Mouse (Mus musculus) left cerebral cortex, adult 2 months (tissue): ENCODE results near the gene Gm10271. TPM values are rescaled to one million over a fixed set of nuclear protein-coding genes. Genes with fewer than 3 reads are reported as not detected.

Source experiments
- DNase-seq, 2 experiments: peaks; one replicate each; pipeline ENCODE4 v3.0.0; 2021 to 2022; ENCODE audit warnings: low spot score in 2 of 2, mixed read lengths in 1 of 2; ENCODE audit errors: extremely low spot score in 1 of 2
- H3K27ac ChIP-seq: fragments of 200-600 bp; 2 replicates; pipeline ENCODE4 v1.8.1; 2022
- H3K4me3 ChIP-seq: fragments of 200-600 bp; 2 replicates; pipeline ENCODE4 v1.8.1; 2022
- CTCF ChIP-seq: fragments of 200-600 bp; IDR thresholded peaks from 2 replicates; pipeline ENCODE4 v1.8.1; 2022; ENCODE audit warnings: antibody characterized with exemption, mild to moderate bottlenecking, moderate library complexity
- intact Hi-C: fragments of 180-260 bp; cut with DNase I; formaldehyde crosslinking; loops from one replicate; pipeline ENCODE4 v1.15.1; 2025
- total RNA-seq, 2 experiments: library from RNA; stranded (reverse); gene quantifications; 2 replicates each; pipeline ENCODE4 v1.2.3; 2021

The Gm10271 gene
- total RNA-seq, 2 experiments from 2014 or later, result not detected

DNA sequence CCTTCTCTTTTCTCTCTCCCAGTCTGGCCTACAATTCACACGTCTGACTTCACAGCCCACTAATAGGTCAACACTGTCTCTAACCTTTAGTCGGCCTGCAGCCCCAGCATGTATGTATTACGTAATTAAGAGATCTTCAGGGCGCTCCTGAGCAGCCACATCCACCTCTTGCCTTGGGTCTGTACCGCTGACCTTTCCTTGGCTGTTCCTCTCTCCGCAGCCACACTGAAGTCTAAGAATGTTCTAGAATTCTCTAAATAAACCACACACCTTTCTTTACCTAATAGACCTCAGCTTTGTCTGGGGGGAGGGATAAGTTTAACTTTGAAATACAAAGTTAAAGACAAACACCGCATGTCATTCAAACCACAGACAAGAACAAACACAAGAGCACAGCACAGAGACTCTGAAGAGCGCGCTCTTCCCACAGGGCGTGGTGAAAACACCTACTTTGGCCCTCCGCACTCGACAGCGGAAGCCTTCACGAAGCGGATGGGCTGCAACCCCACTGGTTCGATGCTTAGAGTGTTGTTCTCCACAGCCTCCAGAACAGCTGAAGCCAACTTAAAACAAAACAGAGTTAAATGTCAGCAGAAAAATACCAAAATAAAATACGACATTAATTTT, 58.6 kb downstream of the Gm10271 start:
- TF ChIP-seq CTCF, result no peak
- Histone ChIP-seq H3K27ac (no peak overlapping the region), H3K4me3 (no peak overlapping the region)
- intact Hi-C loops, result no loop called here
- DNase-seq, result no peak

DNA sequence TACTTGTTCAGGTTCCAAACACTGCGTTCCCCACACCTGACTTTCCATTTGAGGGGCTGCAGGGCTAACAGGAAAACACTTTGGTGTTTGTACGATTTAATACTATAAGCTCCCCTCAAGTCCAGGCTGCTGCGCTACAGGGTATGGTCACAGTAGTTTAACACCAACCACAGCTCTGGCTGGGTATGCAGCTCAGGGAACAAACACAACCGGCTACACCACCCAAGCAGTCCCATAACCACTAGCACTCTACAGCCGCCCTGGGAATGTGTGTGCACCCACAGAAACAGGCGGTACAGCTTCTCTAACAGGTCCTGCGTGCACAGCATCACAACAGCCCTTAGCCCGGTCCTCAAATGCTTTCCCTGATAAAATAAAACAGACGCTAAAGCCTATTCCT, 59.6 kb downstream of the Gm10271 start:
- Histone ChIP-seq H3K27ac (no peak overlapping the region), H3K4me3 (no peak overlapping the region)
- no peak for DNase-seq
- intact Hi-C loops, result no loop called here
- no peak for TF ChIP-seq CTCF

GRCm38 (mm10) chr10:116908901-116909642, 63.3 kb downstream of the Gm10271 start:
- Histone ChIP-seq H3K27ac (no peak overlapping the region), H3K4me3 (no peak overlapping the region)
- DNase-seq, result no peak
- intact Hi-C loops, result no loop called here
- TF ChIP-seq CTCF, result no peak; the same call in 1 of the 2 replicates

Other genes with a start within 250 kb of the Gm10271 start
- gene Myrfl, start 75.7 kb downstream of the Gm10271 start, total RNA-seq, result under 1 TPM in 1 of 2 experiments, not detected in 1; 0.23 TPM
- 10 to 100 TPM; 42.6 to 47.3 TPM for gene Rab3ip, start 21.8 kb downstream of the Gm10271 start, total RNA-seq
- under 1 TPM; 0.12 to 0.29 TPM for gene Best3, start 13.7 kb upstream of the Gm10271 start, total RNA-seq
- not detected for gene Lrrc10, start 72.7 kb upstream of the Gm10271 start, total RNA-seq
- gene Cct2, start 91.2 kb upstream of the Gm10271 start, total RNA-seq, result 100 to 1,000 TPM; 146 to 157 TPM
- 10 to 100 TPM; 36.6 to 36.9 TPM for gene Frs2, start 175.9 kb upstream of the Gm10271 start, total RNA-seq